Mouse (Mus musculus) cerebellum, postnatal 36 days (tissue): ENCODE results near the gene Snapc4.
A peak's percentile ranks its signal among the peaks of the same experiment; 100 is the strongest.
"Not testable (repeated sequence)": the region's sequence is repeated elsewhere in the genome, so short reads cannot be mapped to it uniquely, and the experiment has no call there.

Source experiments
- DNase-seq, 2 experiments: peaks; one replicate each; pipeline ENCODE4 v3.0.0; 2021 to 2022; ENCODE audit warnings: mixed read lengths in 2 of 2

Snapc4 gene

DNA sequence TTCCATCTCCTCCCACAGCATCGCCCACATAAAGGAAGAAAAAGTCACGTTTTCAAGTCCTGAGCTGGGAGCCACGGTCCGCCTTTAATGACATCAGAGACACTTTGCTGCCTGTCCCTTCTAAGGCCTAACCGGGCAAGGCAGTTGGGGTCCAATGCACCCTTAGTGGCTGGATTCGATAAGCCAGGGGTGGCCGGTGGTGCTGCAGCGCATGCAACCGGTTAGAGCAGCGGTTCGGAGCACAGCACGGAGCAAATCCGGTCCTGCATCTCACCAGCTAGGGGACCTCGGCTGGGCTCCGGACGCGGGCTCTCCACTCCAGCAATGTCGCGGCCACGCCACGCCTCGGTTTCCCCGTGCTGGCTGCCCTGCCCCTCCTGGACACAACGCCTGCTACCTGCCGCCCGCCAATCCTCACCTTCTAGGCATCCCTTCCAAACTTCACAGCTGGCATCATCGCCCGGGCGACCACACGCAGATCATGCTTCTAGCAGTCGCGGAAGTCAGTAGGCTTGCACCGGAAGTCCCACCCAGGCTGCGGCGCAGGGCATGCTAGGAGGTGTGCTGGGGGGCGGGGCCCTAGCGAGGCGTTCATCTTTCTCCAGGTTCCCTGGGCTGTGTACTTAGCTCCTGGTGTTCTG is at the start of gene Snapc4:
Gene Snapc4 (minus strand): TSS at position 523 of the 641 bp plus-strand sequence.
- peak; percentile 80 to 83 for DNase-seq

GRCm38 (mm10) chr2:26429851-26430250 is 49.4 kb upstream of the Snapc4 start:
- no peak for DNase-seq

DNA sequence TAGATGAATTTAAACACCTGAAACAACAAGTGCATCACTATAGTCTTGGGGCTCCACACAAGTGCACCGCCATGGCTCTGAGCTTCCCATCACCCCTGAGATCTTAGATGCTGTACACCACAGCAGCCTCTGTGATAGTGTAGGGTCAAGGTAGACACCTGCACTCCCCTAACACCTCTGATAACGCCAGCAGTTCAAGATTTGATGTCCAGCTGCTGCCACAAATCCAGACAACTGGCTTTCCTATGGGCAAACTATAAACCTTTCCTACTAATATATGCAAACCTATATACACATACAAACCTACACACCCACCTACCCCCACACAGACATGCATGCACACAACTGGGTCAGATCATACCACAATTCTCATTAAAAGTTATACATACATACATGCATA is 44.1 kb upstream of the Snapc4 start:
- no peak for DNase-seq

GRCm38 (mm10) chr2:26423086-26423485 is 42.6 kb upstream of the Snapc4 start:
- no peak for DNase-seq

- no peak for DNase-seq
Observed at GRCm38 (mm10) chr2:26421969-26422368, 41.5 kb upstream of the Snapc4 start.

GRCm38 (mm10) chr2:26418120-26418519 is 37.7 kb upstream of the Snapc4 start:
- no peak for DNase-seq

- no peak for DNase-seq
Observed at GRCm38 (mm10) chr2:26417066-26417465, 36.6 kb upstream of the Snapc4 start.

GRCm38 (mm10) chr2:26410931-26411411 is 30.5 kb upstream of the Snapc4 start:
- peak in 1 of 2 experiments; percentile 40 for DNase-seq

DNA sequence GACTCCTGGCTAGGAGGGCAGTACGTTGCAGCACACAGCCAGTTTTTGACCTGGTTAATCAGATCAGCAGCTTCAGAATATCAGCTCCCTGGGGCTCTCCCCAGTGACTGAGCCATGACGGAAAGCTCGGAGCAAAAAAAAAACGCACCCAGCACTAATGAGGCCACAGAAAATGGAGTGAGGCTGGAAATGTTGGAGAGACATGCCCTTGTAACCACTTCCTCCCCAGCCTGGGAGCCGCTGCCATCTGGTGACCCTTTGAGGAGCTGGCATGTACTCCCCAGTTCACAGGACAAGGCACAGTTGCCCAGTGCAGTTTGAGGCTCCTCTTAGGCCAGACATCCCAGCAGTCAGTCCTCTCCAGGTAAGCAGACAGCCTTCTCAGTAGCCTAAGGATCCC is 29.6 kb upstream of the Snapc4 start:
- DNase-seq: peak; percentile 51 to 58

- no peak for DNase-seq
Observed at GRCm38 (mm10) chr2:26409362-26409761, 28.9 kb upstream of the Snapc4 start.

DNA sequence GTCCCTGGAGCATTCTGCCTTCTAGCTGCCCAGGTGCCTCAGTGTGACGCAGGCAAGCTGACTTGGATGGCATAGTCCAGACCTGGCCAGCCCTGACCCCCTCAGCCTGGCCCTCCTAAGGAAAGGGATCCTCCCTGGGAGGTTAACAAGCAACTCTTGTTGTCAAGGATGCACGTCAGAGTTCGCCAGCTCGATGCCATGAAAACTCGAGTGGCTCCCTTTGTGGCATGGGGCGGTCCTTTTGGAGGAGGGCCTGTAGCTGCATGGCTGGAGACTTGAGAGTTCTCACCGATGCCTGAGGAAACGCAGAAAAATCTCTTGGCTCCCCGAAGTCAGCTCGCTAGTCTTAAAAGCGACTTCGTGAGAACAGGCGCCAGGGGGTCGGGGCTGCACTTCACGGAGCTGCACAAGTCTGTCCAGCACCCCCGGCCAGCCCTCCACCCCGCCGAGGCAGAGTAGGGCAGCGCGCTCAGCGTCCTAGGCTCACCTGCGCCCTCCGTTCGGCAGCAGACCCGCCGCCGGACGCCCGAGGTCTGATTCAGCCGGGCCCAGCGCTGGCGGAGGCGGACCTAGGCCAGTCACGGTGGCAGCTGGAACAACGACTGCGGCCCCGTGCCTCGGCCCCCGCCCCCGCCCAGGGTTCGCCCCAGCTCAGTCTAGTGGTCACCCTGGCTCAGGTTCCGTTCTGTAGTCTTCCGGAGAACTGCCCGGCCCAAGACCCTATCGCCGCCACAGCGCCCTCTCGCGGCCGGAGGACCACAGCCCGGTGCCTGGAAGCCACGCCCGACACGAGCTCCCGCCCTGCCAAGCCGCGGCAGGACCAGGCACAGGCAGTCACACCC is 28.3 kb upstream of the Snapc4 start, which contains the start of gene Inpp5e:
Gene Inpp5e (minus strand): TSS at position 689 of the 842 bp plus-strand sequence.
- DNase-seq: peak; percentile 99 to 100

DNA sequence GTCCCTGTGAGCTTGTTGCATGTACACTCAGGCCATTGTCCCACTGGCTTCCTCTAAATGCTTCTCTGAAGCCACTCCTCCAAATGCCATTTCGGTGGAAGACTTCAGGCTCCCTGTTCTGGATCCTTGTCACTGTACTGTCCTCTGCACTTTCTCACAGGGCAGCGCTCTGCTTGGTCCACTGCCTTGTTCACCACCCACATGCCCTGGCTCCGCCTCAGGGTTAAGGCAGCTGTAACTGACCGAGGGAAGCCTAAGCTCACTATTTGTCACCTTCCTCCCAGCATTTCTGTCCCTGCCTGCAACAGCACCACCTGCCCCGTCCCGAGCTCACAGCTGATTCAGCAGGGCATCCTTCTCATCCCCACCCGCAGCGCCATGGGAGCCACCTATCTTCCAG is 22.9 kb upstream of the Snapc4 start:
- no peak for DNase-seq

- peak; percentile 48 to 58 for DNase-seq
Observed at GRCm38 (mm10) chr2:26402265-26402664, 21.8 kb upstream of the Snapc4 start.

DNA sequence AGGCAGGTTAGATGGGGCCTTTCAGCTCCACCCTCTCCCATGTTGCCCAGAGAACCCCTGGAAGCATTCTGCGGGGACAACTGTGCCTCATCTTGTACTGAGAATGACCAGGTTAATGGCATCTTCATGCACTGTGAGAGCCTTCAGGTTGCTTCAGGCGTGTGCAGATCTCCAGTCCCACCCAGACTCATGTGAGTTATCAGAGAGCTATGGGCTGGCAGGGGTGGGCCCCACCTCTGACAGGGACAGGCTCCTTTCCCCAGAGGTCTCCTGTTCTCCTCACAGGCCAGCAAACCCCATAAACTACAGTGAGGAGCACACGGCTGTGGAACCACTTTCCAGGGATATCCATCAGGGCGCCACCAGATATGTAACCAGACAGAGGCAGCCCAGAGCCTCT is 20.6 kb upstream of the Snapc4 start:
- no peak for DNase-seq

DNA sequence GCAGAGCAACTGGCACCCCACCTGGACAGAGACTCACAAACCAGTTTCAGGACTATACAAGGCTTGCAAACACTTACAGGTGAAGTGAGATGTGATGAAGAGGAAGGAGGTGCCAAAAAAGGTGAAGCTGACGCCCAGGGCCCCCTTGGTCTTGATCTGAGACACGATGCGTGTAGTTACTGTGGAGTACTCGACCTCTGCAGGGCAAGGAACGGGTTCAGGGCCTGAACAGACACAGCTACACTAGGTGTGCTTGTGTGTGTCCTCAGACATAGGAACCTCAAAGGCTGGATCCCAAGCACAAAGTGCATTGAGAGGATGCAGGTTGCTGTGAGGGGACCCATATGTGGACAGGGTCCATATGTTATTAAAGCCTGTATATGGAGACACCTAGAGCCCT is 19.8 kb upstream of the Snapc4 start:
- DNase-seq: no peak

DNA sequence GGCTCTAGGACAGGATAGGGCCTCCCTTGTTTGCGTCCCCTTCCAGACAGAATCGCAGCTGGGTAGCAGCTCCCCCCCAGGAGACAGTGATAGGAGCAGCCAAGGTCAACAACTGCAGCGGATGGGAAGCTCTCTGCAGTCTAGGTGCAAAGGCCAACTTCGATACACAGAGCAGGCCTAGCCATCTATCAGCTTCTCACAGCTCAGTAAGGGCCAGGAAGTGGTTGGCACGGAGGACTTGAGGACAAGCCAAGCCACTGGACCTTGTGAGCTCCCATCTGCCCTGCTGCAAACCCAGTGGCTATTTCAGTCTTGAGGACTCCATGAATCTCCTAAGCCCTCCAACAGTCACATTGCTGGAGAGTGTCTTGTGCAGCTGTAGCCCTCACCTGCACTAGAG is 19.2 kb upstream of the Snapc4 start:
- DNase-seq: no peak

DNA sequence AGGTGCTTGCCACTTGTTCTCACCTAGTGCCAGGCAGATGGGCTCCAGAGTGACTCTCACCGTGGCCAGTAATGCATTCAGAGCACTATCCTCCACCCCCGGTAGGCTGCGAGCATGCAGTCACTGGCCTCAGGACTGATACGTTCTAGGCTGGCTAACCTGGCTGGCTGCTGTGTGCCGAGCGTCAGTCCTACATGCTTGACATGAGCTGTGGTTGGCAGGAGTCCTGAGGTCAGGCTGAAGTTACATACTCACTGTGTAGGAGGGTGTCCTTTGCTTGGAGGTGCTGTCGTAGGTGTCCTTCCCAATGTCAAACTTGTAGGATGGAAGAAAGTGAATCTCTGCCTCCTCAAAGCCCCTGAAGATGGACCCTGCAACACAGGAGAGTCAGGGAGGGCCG is 18.5 kb upstream of the Snapc4 start:
- DNase-seq: no peak

- no peak for DNase-seq
Observed at GRCm38 (mm10) chr2:26391617-26392016, 11.2 kb upstream of the Snapc4 start.

GRCm38 (mm10) chr2:26390954-26391353 is 10.5 kb upstream of the Snapc4 start:
- DNase-seq: no peak

DNA sequence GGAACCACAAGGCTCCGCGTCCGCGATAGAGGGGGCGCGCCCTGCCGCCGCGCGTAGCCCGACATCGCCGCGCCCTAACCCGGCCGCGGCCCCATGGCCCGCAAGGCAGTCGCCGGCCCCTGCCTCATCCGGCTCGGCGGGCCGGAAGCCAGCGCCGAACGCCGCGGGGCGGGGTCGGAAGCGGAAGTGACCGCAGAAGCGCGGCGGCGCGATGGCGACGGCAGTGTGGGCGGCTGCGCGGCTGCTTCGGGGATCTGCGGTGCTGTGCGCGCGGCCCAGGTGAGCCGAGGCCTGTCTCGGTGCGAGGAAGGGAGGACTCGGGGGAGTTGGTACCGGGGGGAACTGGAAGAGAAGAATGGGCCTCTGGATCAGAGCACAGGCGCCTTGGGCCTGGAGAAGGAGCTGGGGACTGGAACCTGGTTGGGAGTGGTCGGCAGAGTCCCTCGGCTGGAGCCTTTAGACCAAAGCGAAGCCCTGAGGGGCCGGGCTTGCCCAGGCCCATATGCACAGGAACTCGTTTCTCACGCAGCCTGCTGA is 8.8 kb upstream of the Snapc4 start, which contains the start of the genes Entr1 and Pmpca:
Gene Entr1 (minus strand): TSS at position 163 of the 537 bp plus-strand sequence.
Gene Pmpca (plus strand): TSS at position 186 of the 537 bp plus-strand sequence.
- DNase-seq: peak; percentile 80 to 87

DNA sequence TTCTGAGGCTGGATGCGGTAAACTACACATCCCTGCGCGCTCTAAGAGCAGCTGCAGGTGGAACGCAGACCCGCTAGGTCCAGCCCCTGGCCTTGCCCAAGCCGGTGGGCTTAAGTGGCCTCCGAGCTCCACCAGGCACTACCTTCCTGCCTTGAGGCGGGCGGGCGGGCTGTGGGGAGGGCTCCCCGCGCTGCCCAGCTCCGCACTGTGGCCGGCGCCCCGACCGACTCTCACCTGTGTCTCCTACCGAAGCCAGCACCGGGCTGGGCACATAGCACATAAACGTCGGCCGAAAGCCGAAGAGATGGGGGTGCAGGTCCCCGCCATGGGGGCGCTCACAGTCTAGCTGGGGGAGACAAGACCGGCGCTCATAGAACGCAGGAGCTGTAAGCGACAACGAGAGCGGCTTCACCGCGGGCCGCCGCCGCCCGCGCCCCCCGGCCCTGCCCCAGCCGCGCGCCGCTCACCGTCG is 8.3 kb upstream of the Snapc4 start:
- DNase-seq: peak; percentile 31 to 37

- DNase-seq: no peak
Observed at GRCm38 (mm10) chr2:26387713-26388112, 7.3 kb upstream of the Snapc4 start.

- DNase-seq: not testable (repeated sequence)
Observed at GRCm38 (mm10) chr2:26380871-26381270, 418 bp upstream of the Snapc4 start.
